In genomic region chr12:3349387-3349786, GRCm38 (mm10) we compare ENCODE assay signal across 21 mouse cellular contexts. TPM values are rescaled to one million over a fixed set of nuclear protein-coding genes. Genes with fewer than 3 reads are reported as not detected.
DNase-seq lines count a peak whose midpoint lies in the region; ATAC-seq and TF ChIP-seq lines count a peak whose summit lies in the region.
"Had no signal": no experiment of that assay in that cellular context is flagged by ENCODE, and none has a peak within 500 bp of the region (broad histone marks: within the 10 kb centered on the region; RNA-seq: fewer than 3 reads in every experiment).

No protein-coding gene starts in this region.

- H3K9me3 ChIP-seq in CH12.LX (replicated peaks; ENCODE audit: low read length): no peaks in the 10 kb centered on the region
- 0 out of 2 replicates have a peak, but pooled peaks cover 5% of the 10 kb centered on the region for H3K9me3 ChIP-seq in embryonic facial prominence, embryonic 10.5 days
- H3K9me3 ChIP-seq: embryonic facial prominence, embryonic 13.5 days; heart, embryonic 15.5 days; liver, embryonic 12.5 days; midbrain, embryonic 13.5 days; stomach, embryonic 15.5 days had no signal

- no peak overlapping the region for H3K4me2 ChIP-seq in CH12.LX (ENCODE audit: insufficient read depth, low read depth, poor library complexity, severe bottlenecking)
- H3K4me2 ChIP-seq: embryonic facial prominence, embryonic 13.5 days; heart, embryonic 15.5 days; liver, embryonic 12.5 days; lung, embryonic 14.5 days; midbrain, embryonic 13.5 days; stomach, embryonic 15.5 days had no signal

- H3K4me3 ChIP-seq in CH12.LX (replicated peaks in 1 of 3; ENCODE audit: low read depth in 2 of 3, low read length in 2 of 3, poor library complexity in 1 of 3): no peak overlapping the region
- no peak overlapping the region for H3K4me3 ChIP-seq in heart, adult 2 months
- no peak overlapping the region for H3K4me3 ChIP-seq in embryonic facial prominence, embryonic 10.5 days
- H3K4me3 ChIP-seq: embryonic facial prominence, embryonic 13.5 days; forebrain, embryonic 10.5 days; heart, embryonic 15.5 days; liver, embryonic 12.5 days; midbrain, embryonic 13.5 days; stomach, embryonic 15.5 days had no signal

- no peaks in the 10 kb centered on the region for H3K27me3 ChIP-seq in CH12.LX (replicated peaks)
- no peaks in the 10 kb centered on the region for H3K27me3 ChIP-seq in heart, adult 2 months (ENCODE audit: control insufficient read depth, insufficient read depth, low read length)
- H3K27me3 ChIP-seq in embryonic facial prominence, embryonic 10.5 days (replicated peaks; ENCODE audit: low read depth, poor library complexity, severe bottlenecking): no peaks in the 10 kb centered on the region
- H3K27me3 ChIP-seq: embryonic facial prominence, embryonic 13.5 days; heart, embryonic 15.5 days; liver, embryonic 12.5 days; midbrain, embryonic 13.5 days; stomach, embryonic 15.5 days had no signal

- peaks cover 14 to 69% of the 10 kb centered on the region in 2 experiments; a peak in 3 of 4 replicates for H3K4me1 ChIP-seq in CH12.LX (ENCODE audit: control insufficient read depth in 1 of 2, insufficient read depth in 2 of 2)
- H3K4me1 ChIP-seq in heart, adult 2 months (ENCODE audit: control insufficient read depth, insufficient read depth, low read length): no peaks in the 10 kb centered on the region
- no peaks in the 10 kb centered on the region for H3K4me1 ChIP-seq in embryonic facial prominence, embryonic 10.5 days
- H3K4me1 ChIP-seq: embryonic facial prominence, embryonic 13.5 days; forebrain, embryonic 10.5 days; heart, embryonic 15.5 days; liver, embryonic 12.5 days; midbrain, embryonic 13.5 days; stomach, embryonic 15.5 days had no signal

- no peak for TF ChIP-seq POLR2A in CH12.LX (IDR thresholded peaks at IDR 0.05; ENCODE audit: low read depth, low read length)
- no peak for TF ChIP-seq POLR2A in heart, adult 2 months (IDR thresholded peaks at IDR 0.05; ENCODE audit: insufficient read depth, low read depth, low read length)

- peaks cover 5% of the 10 kb centered on the region for H3K79me2 ChIP-seq in CH12.LX (replicated peaks; ENCODE audit: control insufficient read depth, extremely low read depth, insufficient read depth, poor library complexity, severe bottlenecking)
- H3K79me2 ChIP-seq in heart, adult 2 months (replicated peaks; ENCODE audit: control insufficient read depth, insufficient read depth, low read length): no peaks in the 10 kb centered on the region

- no peak for TF ChIP-seq RAD21 in CH12.LX (IDR thresholded peaks at IDR 0.05; ENCODE audit: low read depth, low read length)

- DNase-seq in 3T3-L1 (ENCODE audit: low read depth, low spot score) (peak; percentile 98), CH12.LX (ENCODE audit: extremely low read depth) (peak; percentile 87)
- peak; percentile 36 for DNase-seq in brain, adult 2 months (ENCODE audit: low read depth, low spot score)
- no peak for DNase-seq in right cerebral cortex, postnatal 14 days
- DNase-seq in heart, adult 2 months: no peak
- no peak for DNase-seq in embryonic facial prominence, embryonic 10.5 days (ENCODE audit: low spot score)
- DNase-seq in heart, adult 8-10 months (ENCODE audit: low spot score): no peak
- DNase-seq: cerebellum, adult 18-20 months; layer of hippocampus, postnatal 36 days; left cerebral cortex, postnatal 4 days; lung, embryonic 14.5 days; lung, postnatal 4 days; retina, postnatal 1 day; spleen, adult 18-20 months had no signal

- in situ Hi-C loops in CH12.LX (cut with MboI; ENCODE audit: low pct_ligation_motif_present, low pct_unique_long_range_greater_than_20kb, low sequenced_read_pairs): loop anchor here (5.0 kb wide), 1 partner anchor 37 kb away; no protein-coding TSS in a partner anchor

- peak overlapping the region; percentile 37; the same call in 1 of the 2 replicates for H3K27ac ChIP-seq in CH12.LX (ENCODE audit: insufficient read depth, low read depth)
- no peak overlapping the region for H3K27ac ChIP-seq in heart, adult 2 months
- no peak overlapping the region for H3K27ac ChIP-seq in embryonic facial prominence, embryonic 10.5 days (replicated peaks)
- H3K27ac ChIP-seq: embryonic facial prominence, embryonic 13.5 days; forebrain, embryonic 10.5 days; heart, embryonic 15.5 days; liver, embryonic 12.5 days; midbrain, embryonic 13.5 days; stomach, embryonic 15.5 days had no signal

- dilution Hi-C loops in CH12.LX (cut with MboI; ENCODE audit: extremely low pct_ligation_motif_present, extremely low pct_unique_long_range_greater_than_20kb, low sequenced_read_pairs): no loop called here

- intact Hi-C loops in heart, adult 2 months (cut with DNase I): no loop called here

- WGBS in heart, adult 2 months: 65% methylated on average over 3 of the region's 3 CpGs
- 82% methylated on average over 3 of the region's 3 CpGs for WGBS in embryonic facial prominence, embryonic 10.5 days

- peaks cover 2 to 44% of the 10 kb centered on the region in 2 experiments for H3K36me3 ChIP-seq in CH12.LX (replicated peaks in 1 of 2; ENCODE audit: control insufficient read depth in 1 of 2, insufficient read depth in 1 of 2, low read length in 1 of 2)
- H3K36me3 ChIP-seq in heart, adult 2 months (ENCODE audit: control insufficient read depth, insufficient read depth, low read length): no peaks in the 10 kb centered on the region
- H3K36me3 ChIP-seq in embryonic facial prominence, embryonic 10.5 days (replicated peaks): no peaks in the 10 kb centered on the region
- H3K36me3 ChIP-seq: embryonic facial prominence, embryonic 13.5 days; forebrain, embryonic 10.5 days; heart, embryonic 15.5 days; liver, embryonic 12.5 days; midbrain, embryonic 13.5 days; stomach, embryonic 15.5 days had no signal

- TF ChIP-seq CTCF in CH12.LX (conservative IDR thresholded peaks at IDR 0.05 in 1 of 2, IDR thresholded peaks at IDR 0.05 in 1 of 2; ENCODE audit: low read depth in 2 of 2, low read length in 2 of 2): no peak
- no peak for TF ChIP-seq CTCF in heart, adult 2 months (IDR thresholded peaks at IDR 0.05)

- peak; percentile 80 for ATAC-seq in megakaryocyte, adult 5-6 weeks (ENCODE audit: poor library complexity, severe bottlenecking)
- ATAC-seq: liver, embryonic 12.5 days; midbrain, embryonic 13.5 days had no signal

- TF ChIP-seq EP300 in CH12.LX (IDR thresholded peaks at IDR 0.05; ENCODE audit: low read length): peak; percentile 63
- no peak for TF ChIP-seq EP300 in heart, adult 2 months (IDR thresholded peaks at IDR 0.05; ENCODE audit: insufficient read depth, low read depth, low read length)

- H3K9ac ChIP-seq in CH12.LX (ENCODE audit: insufficient read depth, low read depth): no peak overlapping the region
- H3K9ac ChIP-seq in heart, adult 2 months (ENCODE audit: low read depth, low read length): no peak overlapping the region
- H3K9ac ChIP-seq: embryonic facial prominence, embryonic 13.5 days; heart, embryonic 15.5 days; liver, embryonic 12.5 days; lung, embryonic 14.5 days; midbrain, embryonic 13.5 days; stomach, embryonic 15.5 days had no signal

TF ChIP-seq in CH12.LX, 34 proteins besides CTCF, POLR2A, EP300 and RAD21:
- TF ChIP-seq IRF4 (IDR thresholded peaks at IDR 0.05; ENCODE audit: low read depth, low read length): 0 out of 2 replicates have a peak, but pooled peaks have one; percentile 27
- TF ChIP-seq ETS1 (conservative IDR thresholded peaks at IDR 0.05; ENCODE audit: low read depth, low read length): peak; percentile 73
- no peak for TF ChIP-seq ZMIZ1 (IDR thresholded peaks at IDR 0.05; ENCODE audit: low read depth, low read length)
- peak; percentile 60 for TF ChIP-seq BHLHE40 (IDR thresholded peaks at IDR 0.05; ENCODE audit: low read depth, low read length)
- TF ChIP-seq JUND (conservative IDR thresholded peaks at IDR 0.05; ENCODE audit: low read depth, low read length): peak; percentile 61
- TF ChIP-seq TCF12 (IDR thresholded peaks at IDR 0.05; ENCODE audit: low read depth, low read length): 0 out of 2 replicates have a peak, but pooled peaks have one; percentile 32
- TF ChIP-seq MAFK (IDR thresholded peaks at IDR 0.05; ENCODE audit: insufficient replicate concordance, low read length): peak; percentile 84
- 0 out of 2 replicates have a peak, but pooled peaks have one; percentile 12 for TF ChIP-seq JUN (IDR thresholded peaks at IDR 0.05; ENCODE audit: insufficient read depth, low read depth, low read length)
- no peak for TF ChIP-seq E2F4 (IDR thresholded peaks at IDR 0.05; ENCODE audit: insufficient replicate concordance, low read depth, low read length)
- peak; percentile 65; the same call in 1 of the 2 replicates for TF ChIP-seq MYC (IDR thresholded peaks at IDR 0.05; ENCODE audit: low read depth, low read length)

RNA-seq across cellular contexts. Expression of gene Kif3c, which starts 15.5 kb away (rescaled TPM):
- total RNA-seq in CH12.LX (2012; rRNA removed) (3.6 and 5.5 TPM in 2 replicates), CH12.LX (2014; rRNA removed) (2.8 and 3.5 TPM in 2 replicates)
- 5.7 and 5.9 TPM in 2 replicates for polyA plus RNA-seq in CH12.LX (2012; ENCODE audit: insufficient read length, low read depth)
- 1.8 and 2.5 TPM in 2 replicates for total RNA-seq in megakaryocyte, adult 5-6 weeks (2015)
- 1.8 and 1.9 TPM in 2 replicates for total RNA-seq in megakaryocyte, adult 5-6 weeks (2017)
- total RNA-seq in heart, adult 2 months (2021): 1 to 10 TPM; 4.8 to 5.5 TPM
- polyA plus RNA-seq in heart, adult 2 months (2012; rRNA removed): 3.5 and 9.1 TPM in 2 replicates
- polyA plus RNA-seq in embryonic facial prominence, embryonic 10.5 days (2016; fragmentation: Nextera tagmentation; extraction: Ambion mirVana): 18.4 and 20.5 TPM in 2 replicates
- 1 to 10 TPM; 5.9 to 6.9 (median 6.3) TPM for total RNA-seq in heart, adult 8-10 months (2022)

RNA-seq across cellular contexts. Expression of gene Rab10, which starts 39.6 kb away (rescaled TPM):
- total RNA-seq in CH12.LX (2012; rRNA removed) (60.1 and 68.2 TPM in 2 replicates), CH12.LX (2014; rRNA removed) (91.8 and 109 TPM in 2 replicates)
- polyA plus RNA-seq in CH12.LX (2012; ENCODE audit: insufficient read length, low read depth): 108 and 111 TPM in 2 replicates
- total RNA-seq in megakaryocyte, adult 5-6 weeks (2015): 68.7 and 74.6 TPM in 2 replicates
- total RNA-seq in megakaryocyte, adult 5-6 weeks (2017): 94.9 and 96.9 TPM in 2 replicates
- total RNA-seq in heart, adult 2 months (2021): 100 to 1,000 TPM; 116 to 130 TPM
- polyA plus RNA-seq in heart, adult 2 months (2012; rRNA removed): 36.8 and 74.2 TPM in 2 replicates
- 73.8 and 76.4 TPM in 2 replicates for polyA plus RNA-seq in embryonic facial prominence, embryonic 10.5 days (2016; fragmentation: Nextera tagmentation; extraction: Ambion mirVana)
- 100 to 1,000 TPM; 114 to 129 (median 122) TPM for total RNA-seq in heart, adult 8-10 months (2022)

Comparison
In these comparisons a context has a peak if more than half of its experiments do, and no peak if none do; other contexts are left out.
1. DNase-seq: peak in 3T3-L1 (single experiment), CH12.LX (single experiment) and brain, adult 2 months (single experiment); none in right cerebral cortex, postnatal 14 days (single experiment), heart, adult 2 months (0 of 2), embryonic facial prominence, embryonic 10.5 days (single experiment) and heart, adult 8-10 months (single experiment).